Mouse (Mus musculus) cerebellum, adult (tissue): ENCODE measurements around the gene Med12.
A peak's percentile ranks its signal among the peaks of the same experiment; 100 is the strongest.

Experiments used
- ATAC-seq: cut with Nextera tagmentation; 2 replicates; pipeline ENCODE4 v1.9.2; 2017; ENCODE audit warnings: mild to moderate bottlenecking, moderate library complexity, mixed read lengths; ENCODE audit not compliant: insufficient number of reproducible peaks, low FRiP score, low TSS enrichment

Gene Med12

DNA sequence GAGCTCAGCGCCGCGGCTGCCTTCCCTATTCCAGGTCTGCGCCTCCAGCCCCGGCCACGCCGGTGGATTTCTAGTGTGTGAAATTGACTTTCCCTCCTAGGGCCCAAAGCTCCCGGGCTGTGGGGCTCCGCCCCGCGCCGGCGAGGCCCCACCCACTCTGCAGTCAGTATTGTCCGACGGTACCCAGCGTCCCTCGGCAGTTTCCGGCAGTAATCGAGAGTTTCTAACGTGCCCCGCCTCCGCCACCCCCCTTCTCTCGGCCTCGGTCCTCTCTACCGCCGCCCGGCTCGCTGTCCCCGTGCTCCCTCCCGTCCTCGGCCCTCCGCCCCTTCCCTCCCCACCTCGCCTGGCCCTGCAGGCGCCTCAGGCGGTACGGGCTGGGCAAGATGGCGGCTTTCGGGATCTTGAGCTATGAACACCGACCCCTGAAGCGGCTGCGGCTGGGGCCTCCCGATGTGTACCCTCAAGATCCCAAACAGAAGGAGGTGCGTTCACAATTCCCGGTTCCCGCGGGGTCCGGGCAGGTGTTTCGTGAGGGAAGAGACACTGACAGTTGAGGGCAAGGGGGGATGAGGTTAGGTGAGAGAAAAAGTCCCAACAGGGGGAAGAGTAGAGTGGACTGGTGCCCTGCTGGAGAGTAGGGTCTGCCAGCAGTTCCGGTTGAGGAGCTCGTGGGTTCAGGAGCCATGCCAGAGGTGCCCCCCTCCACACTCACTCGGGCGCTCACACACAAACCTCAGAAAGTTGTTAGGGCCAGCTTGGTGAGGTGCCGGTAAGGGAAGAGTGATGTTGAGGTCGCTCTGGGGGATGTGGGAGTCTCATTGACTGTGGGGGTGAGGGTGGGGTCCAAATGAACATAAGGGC lies at the start of gene Med12:
Gene Med12, plus strand, starts transcription at position 156 of the 864 bp plus-strand sequence.
- ATAC-seq, result peak; percentile 98

DNA sequence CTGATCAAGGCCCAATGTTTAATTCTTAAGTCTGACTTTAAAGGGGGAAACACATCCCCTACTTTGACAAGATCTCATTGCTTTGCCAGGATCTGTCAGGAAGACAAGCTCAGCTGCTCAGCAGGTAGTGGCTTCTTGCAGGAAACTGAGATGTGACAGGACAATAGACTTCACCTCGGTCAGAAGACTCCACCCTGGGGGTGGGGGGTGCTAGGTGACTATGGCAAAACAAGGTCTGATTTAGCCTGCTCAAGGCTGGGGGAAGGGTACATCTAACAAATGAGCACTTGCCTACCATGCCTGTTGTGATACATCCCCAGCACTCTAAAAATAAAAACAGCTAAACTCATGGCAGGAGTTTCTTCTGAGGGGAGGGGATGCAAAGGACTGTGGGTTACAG lies 28.8 kb upstream of the Med12 start:
- ATAC-seq, result no peak

DNA sequence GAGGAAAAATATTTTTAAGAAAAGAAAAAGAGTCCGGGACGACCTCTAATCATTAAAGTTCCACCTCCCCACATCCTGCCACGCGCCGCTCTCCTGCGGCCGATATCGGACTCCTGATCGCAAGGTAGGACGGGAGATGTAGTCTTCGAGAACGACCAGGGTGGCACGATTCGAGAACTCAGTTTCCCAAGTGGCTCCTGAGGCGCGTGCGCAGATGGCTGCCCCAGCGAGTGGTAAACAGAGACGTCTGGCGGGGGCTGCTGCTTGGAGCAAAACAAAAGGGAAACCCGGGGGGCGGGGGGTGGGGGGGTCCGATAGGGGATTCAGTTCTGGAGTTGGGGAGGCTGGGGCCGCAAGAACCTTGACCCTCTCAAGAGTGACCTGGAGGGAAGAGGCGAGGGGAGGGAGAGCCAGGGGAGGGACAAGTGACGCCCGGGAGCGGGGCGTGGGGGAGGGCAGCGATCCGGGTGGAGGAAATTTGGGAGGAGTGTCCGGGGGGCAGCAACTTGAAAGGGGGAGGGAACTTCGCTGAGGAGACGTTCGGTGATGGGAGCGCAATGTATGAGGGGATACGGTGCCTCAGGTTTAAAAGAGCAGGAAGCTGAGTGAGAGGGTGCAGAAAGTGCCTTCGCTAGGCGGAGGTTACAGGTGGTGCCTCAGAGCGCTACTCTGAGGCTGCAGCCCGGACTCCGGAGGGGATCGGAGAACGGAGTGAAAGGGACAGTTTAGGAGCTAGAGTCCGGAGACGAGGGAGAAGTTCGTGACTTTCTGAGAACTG lies 19.7 kb upstream of the Med12 start, which contains the start of gene Foxo4:
Gene Foxo4, plus strand, starts transcription at position 577 of the 778 bp plus-strand sequence.
- peak; percentile 99 for ATAC-seq

DNA sequence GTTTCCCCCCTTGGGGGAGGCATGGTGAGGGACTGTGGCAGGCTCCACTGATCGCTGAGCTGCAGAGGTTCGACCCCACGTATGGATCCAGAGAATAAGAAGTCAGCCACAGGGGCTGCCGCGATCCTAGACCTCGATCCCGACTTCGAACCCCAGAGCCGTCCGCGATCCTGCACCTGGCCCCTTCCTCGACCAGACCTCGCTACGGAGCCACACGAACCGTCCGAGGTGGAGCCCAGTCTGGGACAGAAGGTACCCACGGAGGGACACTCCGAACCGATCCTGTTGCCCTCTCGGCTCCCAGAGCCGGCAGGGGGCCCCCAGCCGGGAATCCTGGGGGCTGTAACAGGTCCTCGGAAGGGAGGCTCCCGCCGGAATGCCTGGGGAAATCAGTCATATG lies 19.1 kb upstream of the Med12 start:
- ATAC-seq, result no peak

DNA sequence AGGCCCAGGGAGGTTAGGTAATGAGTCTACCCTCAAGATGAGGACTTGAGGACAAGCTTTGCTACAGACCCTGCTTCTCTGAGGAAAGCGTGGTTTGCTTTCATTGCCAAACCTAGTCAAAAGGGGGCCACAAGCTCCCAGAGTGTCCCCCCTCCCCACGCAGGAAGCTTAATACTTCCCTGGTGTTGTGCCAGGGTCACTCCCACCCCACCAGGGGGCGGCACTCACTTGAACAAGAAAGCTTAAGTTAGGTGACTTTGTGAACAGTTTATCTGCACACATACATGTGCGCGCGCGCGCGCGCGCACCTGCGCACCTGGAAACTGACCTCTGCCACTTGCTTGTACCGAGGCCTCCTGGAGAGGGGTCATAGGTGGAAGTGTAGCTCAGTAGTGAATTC lies 17.2 kb upstream of the Med12 start:
- ATAC-seq, result no peak

DNA sequence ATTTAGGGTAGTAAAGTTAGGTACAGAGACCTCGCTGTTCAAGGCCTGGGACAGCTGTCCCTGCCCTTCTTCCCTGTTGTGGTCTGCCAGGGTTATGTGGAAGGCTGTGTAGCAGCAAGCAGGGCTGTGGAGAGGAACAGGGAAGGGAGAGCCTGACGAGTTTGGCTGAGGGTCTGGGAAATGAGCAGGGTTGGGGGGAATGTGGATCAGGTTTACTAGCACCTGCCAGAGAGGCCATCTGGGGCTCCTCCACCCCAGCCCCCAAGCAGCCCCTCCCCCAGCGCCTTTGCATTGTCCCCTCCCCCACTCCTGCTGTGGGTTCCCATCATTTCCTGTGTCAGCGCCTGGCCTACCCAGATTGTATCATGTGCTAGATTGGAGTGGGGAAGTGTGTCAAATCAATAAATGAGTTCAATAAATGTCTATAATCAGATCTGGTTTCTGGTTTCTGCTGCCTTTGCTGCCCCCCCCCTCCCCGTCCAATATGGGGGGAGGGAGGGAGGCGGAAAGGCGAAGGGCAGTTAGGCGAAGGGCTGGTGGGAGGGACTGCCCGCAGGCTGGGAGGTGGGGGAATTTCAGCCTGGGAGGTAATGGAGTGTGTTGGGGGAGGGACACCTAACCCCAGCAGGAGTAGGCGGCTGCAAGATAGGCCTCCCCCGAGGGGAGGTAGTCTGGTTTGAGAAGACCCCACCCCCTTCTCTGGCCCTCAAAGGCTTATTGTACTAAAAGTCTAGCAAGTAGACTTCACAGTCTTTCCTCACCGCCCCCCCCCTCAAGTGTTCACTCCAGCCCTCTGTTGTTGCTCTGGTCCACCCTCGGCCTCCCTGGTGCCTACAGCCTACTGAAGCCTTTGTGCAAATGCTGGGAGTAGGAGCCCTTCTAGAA lies 13.1 kb upstream of the Med12 start:
- no peak for ATAC-seq

DNA sequence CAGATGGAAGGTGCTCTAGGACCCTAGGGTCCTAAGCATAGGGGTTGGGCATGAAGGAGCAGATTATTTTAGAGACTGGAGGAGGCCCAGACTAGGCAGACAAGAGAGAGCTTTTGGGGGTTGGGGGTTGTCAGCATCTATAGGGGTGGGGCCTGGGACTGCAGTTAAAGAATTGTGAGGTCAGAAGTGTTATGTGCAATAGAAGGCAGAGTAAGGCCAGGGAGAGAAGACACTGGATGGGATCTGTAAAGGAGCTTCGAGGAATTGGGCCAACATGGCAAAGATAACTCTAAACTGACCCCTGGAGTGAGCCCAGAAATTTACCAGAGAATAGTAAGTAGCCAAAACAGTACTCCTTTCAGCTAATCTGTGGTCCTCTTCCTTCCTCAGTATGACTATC lies 9.9 kb upstream of the Med12 start, which contains the start of gene Gm614:
Gene Gm614, minus strand, starts transcription at position 101 of the 400 bp plus-strand sequence.
- ATAC-seq, result no peak

DNA sequence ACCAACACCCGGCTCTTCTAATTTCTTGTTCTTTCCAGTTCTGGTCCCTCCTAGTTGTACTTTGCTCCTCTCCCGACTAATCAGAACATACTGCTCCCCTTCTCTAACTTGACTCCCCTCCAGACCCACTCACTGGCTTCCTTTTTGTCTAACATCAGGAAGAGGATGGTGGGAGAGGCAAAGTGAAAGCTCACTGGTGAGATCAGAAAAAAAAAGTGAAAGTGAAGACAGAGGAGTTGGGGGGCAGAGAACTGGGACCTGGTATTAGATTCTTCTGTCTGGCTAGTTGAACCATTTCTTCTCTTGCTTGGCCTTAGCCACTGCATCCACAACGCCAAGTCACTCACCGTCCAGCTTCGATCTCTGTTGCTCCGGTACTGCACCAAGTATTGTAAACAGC lies 7.2 kb upstream of the Med12 start:
- ATAC-seq, result no peak

DNA sequence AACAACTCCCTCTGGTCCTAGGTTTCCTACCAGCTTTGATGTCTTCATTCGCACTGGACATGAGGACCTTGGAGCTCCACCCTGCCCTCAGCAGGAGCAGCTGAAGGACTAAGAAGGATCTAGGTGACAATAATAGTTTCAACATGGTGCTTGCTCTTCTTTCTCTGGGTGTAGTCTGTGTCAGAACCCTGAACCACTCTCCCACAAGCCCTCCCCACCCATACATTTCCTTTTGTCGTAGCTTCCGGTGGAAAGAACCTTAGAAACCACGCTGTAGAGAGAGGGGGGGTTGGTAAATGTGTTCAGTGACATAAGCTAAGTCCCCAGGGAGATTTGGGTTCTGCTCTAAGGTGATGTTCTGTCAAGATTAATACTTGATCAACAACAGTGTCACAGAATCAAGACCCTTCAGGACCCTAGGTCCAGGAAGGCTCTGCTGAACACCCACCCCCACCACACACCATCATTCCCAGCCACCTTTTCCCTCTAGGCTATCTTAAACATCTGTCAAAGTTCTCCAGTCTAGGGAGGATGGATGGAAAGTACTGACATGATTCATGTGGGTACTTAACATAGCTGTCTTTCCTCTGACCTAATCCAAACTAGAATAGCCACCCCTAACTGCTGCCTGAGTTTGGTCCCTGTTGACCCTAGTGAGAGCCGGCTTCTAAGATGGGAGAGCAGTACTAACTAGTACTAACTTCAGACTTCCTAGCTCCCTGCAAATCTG lies 5.6 kb upstream of the Med12 start, which contains the start of gene Il2rg:
Gene Il2rg, minus strand, starts transcription at position 231 of the 730 bp plus-strand sequence.
- no peak for ATAC-seq

DNA sequence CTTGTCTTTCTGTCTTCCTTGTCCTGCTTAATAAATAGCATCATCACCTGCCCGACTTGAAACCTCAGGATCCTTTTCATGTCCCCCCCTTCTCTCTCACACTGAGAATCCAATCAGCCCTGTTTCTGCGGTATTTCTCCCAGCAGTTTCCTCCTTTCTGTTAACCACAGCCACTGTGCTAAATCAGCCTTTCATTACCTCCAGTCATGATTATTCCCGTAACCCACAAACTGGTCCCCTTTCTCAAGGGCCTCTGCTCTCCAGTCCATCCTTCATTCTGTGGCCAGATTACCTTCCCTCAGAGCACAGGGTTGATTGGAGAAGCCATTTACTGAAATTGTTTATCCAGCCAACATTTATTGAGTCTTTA lies 5.1 kb upstream of the Med12 start, which contains the start of gene Gm20489:
Gene Gm20489, minus strand, starts transcription at position 269 of the 370 bp plus-strand sequence.
- no peak for ATAC-seq

DNA sequence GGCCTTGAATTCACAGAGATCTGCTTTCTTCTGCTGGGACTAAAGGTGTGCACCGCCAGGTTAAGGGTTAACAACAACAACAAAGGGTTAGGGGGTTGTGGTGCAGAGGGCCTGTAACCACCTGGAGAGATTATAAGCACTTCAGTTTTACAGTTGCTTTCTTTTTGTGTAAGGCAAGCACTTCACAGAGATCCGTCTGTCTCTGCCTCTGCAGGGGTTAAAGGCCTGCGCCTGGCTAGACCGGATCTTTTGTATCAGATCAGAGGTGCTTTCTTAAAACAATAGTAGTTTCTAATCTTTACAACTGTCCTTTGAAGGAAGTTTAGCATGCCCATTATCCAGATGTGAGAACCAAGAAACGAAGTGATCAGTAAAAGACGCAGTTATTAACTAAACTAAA lies 420 bp upstream of the Med12 start:
- ATAC-seq, result no peak

DNA sequence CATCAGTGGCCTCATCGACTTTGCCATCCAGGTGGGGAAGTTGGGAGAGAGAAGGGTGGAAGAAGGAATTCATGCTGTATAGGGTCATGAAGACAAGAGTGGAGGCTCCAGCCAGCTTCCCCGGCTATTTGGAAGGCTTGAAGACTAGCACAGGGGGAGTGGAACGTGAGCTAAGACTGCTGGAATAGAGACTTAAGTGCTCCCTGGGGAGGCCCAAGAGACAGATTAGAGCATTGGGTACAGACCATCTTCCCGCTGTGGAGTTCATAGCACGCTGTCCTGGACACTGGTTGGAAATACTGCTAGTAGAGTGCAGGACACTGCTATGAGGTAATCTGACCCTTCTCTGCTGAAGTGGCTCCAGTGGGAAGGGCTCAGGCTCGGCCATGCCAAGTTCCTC lies 9.0 kb downstream of the Med12 start:
- ATAC-seq, result no peak

DNA sequence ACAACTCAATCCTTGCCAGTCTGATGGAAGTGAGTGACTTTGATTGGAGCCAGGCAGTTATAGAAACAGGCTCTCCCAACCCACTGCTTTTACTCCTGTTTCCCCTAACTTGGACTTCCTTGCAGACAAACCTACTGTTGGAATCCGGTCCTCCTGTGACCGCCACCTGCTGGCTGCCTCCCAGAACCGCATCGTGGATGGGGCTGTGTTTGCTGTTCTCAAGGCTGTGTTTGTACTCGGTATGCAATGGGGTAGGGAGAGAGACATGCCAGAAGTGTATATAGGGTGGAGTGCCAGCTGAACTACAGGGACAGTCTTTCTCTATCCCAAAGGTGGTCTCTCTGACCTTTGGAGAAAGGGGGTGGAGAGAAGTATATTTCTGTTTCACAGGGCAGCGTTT lies 11.7 kb downstream of the Med12 start:
- no peak; the same call in 1 of the 2 replicates for ATAC-seq

DNA sequence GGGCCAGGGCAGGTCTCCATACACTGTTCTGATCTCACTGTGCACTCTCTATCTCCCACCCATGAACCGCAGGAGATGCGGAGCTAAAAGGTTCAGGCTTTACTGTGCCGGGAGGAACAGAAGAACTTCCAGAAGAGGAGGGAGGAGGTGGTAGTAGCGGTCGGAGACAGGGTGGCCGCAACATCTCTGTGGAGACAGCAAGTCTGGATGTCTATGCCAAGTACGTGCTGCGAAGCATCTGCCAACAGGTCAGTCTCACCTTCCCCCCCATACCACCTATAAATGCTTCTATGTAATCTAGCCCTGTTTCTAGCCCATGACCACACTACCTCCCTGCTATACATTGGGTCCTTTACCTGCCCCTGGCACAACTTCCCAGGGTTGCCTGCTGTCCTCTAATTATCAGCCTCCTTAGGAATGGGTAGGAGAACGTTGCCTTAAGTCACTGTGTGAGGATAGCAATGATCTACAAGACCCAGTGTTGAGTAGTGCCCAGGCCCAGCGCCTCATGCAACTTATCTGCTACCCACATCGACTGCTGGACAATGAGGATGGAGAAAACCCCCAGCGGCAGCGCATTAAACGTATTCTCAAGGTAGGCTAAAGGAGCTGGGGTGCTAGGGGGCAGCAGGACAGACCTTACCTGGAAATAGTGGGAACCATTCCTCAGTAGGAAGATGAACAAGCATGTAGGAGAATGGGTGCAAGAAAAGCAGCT lies 12.3 kb downstream of the Med12 start:
- no peak for ATAC-seq

DNA sequence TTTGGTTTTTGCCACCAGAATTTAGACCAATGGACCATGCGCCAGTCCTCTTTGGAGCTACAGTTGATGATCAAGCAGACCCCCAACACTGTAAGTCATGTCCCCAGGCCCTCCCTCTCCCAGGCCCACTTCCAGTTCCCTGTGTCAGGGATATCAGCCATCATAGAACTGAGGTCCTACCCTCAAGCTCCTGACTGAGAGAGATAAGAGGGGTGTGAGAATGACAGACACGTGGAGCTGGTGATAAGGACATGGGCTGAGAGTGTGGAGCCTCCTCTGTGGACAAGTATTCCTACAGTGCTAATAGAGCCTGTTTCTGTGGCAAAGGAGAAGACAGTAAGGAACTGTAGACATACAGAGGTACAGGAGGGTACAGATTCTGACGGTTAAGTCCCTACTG lies 13.7 kb downstream of the Med12 start:
- no peak for ATAC-seq

DNA sequence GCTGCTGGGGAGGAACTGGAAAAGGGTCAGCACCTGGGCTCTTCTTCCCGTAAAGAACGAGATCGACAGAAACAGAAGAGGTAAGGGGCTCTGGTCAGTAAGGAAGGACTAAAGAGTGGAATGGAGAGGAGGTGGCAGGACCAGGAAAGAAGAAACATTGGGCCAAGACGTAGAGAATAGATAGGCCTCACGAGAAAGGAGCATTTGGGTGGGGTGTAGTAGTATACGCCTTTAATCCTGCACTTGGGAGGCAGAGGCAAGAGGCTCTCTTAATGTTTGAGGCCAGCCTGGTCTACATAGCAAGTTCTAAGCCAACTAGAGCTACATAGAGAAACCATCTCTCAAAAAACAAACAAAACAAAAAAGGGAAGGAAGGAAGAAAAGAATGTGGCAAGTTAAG lies 14.6 kb downstream of the Med12 start:
- no peak for ATAC-seq

DNA sequence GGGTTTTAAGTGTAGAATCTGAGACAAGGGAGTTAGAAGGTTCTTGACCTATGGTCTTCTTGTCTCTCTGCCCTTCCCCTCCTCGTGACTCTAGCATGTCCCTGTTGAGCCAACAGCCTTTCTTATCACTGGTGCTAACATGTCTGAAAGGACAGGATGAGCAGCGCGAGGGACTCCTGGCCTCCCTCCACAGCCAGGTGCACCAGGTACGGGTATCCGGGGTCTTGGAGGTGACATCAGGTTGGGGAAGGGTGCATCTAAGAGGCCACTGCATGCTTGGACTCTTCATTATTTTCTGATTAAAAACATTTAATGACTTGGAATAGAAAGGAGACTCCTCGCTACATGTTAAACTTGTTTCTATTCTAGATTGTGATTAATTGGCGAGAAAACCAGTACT lies 15.2 kb downstream of the Med12 start:
- no peak for ATAC-seq

DNA sequence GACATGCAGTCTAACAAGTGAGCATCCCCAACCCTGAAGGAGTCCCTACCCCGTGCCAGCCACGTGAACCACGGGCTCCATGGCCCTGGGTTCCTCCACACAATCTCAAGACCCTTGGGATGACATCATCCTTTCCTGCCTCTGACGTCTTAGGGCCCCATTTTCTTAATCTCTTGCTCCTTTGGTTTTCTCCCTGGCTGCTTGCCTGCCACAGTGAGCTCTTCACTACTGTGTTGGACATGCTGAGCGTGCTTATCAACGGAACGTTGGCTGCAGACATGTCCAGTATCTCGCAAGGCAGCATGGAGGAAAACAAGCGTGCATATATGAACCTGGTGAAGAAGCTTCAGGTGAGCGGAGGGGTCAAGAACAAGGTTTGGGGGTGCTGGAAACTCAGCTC lies 16.3 kb downstream of the Med12 start:
- no peak for ATAC-seq

DNA sequence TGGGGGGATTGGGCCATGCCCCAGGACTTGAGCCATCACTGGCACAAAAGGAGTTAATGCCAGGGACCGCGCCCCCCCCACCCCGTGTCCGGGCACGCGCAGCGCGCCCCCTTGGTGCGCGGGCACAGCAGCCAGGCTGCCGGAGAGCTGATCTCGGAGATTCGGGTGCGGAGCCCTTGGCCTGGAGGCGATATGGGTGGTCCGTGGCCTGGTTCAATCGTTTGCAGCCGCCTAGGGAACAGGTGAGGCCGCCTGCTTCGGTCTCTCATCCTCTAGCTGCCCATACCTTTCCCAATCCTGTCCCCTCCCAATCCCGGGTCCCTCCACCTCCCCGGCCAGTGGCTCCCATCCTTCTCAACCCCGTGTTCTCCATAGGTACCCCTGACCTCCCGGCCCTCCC lies 25.2 kb downstream of the Med12 start, which contains the start of gene Nlgn3:
Gene Nlgn3, plus strand, starts transcription at position 114 of the 400 bp plus-strand sequence.
- peak; percentile 43; the same call in 1 of the 2 replicates for ATAC-seq
